In genomic region chr10:70095506-70096270, GRCm38 (mm10) we compare ENCODE assay signal across 8 mouse cellular contexts. TPM values are rescaled to one million over a fixed set of nuclear protein-coding genes. Genes with fewer than 3 reads are reported as not detected.
DNase-seq lines count a peak whose midpoint lies in the region; ATAC-seq and TF ChIP-seq lines count a peak whose summit lies in the region.

No protein-coding gene starts in this region.

- H3ac ChIP-seq in C2C12 (ENCODE audit: control insufficient read depth, insufficient read length, low read depth) = peak overlapping the region; percentile 44

- no peaks in the 10 kb centered on the region for H3K36me3 ChIP-seq in C2C12 (ENCODE audit: control insufficient read depth, insufficient read depth)
- H3K36me3 ChIP-seq in embryonic facial prominence, embryonic 15.5 days = no peaks in the 10 kb centered on the region
- H3K36me3 ChIP-seq in intestine, embryonic 16.5 days (ENCODE audit: control insufficient read depth, insufficient read depth, low read length) = no peaks in the 10 kb centered on the region
- no peaks in the 10 kb centered on the region for H3K36me3 ChIP-seq in midbrain, embryonic 14.5 days (ENCODE audit: control insufficient read depth, insufficient read depth, low read length)

- peaks cover 36% of the 10 kb centered on the region for H3K79me2 ChIP-seq in C2C12 (ENCODE audit: control insufficient read depth, insufficient read depth)

- peaks cover 40% of the 10 kb centered on the region for H3K4me1 ChIP-seq in embryonic facial prominence, embryonic 15.5 days
- peaks cover 18% of the 10 kb centered on the region for H3K4me1 ChIP-seq in intestine, embryonic 16.5 days (ENCODE audit: control insufficient read depth, insufficient read depth, low read length)
- H3K4me1 ChIP-seq in midbrain, embryonic 14.5 days (ENCODE audit: control insufficient read depth, insufficient read depth, low read length) = peaks cover 30% of the 10 kb centered on the region

- H3K9ac ChIP-seq in embryonic facial prominence, embryonic 15.5 days = peak overlapping the region; percentile 90; the same call in 1 of the 2 replicates
- peak overlapping the region; percentile 66 for H3K9ac ChIP-seq in intestine, embryonic 16.5 days (ENCODE audit: low read depth, low read length)
- no peak overlapping the region; the same call in 1 of the 2 replicates for H3K9ac ChIP-seq in midbrain, embryonic 14.5 days (replicated peaks; ENCODE audit: low read length)

- H3K79me3 ChIP-seq in C2C12 (ENCODE audit: low read depth) = peaks cover 31% of the 10 kb centered on the region

- TF ChIP-seq CTCF in C2C12 (IDR thresholded peaks at IDR 0.05; ENCODE audit: control insufficient read depth, insufficient read depth, insufficient read length) = no peak

- H3K4me2 ChIP-seq in embryonic facial prominence, embryonic 15.5 days (replicated peaks) = peak overlapping the region; percentile 84
- peak overlapping the region; percentile 91 for H3K4me2 ChIP-seq in intestine, embryonic 16.5 days (ENCODE audit: low read depth, low read length)
- peak overlapping the region; percentile 85 for H3K4me2 ChIP-seq in midbrain, embryonic 14.5 days (ENCODE audit: low read length)

- H3K4me3 ChIP-seq in C2C12 (ENCODE audit: insufficient read depth, poor library complexity, severe bottlenecking) = peak overlapping the region; percentile 89
- H3K4me3 ChIP-seq in embryonic facial prominence, embryonic 15.5 days (replicated peaks) = peak overlapping the region; percentile 97
- H3K4me3 ChIP-seq in intestine, embryonic 16.5 days (ENCODE audit: low read length) = peak overlapping the region; percentile 95
- H3K4me3 ChIP-seq in midbrain, embryonic 14.5 days (replicated peaks; ENCODE audit: low read depth, low read length) = peak overlapping the region; percentile 91

- H3K27ac ChIP-seq in embryonic facial prominence, embryonic 15.5 days (replicated peaks) = peak overlapping the region; percentile 89
- H3K27ac ChIP-seq in intestine, embryonic 16.5 days (ENCODE audit: low read length) = peak overlapping the region; percentile 89
- H3K27ac ChIP-seq in midbrain, embryonic 14.5 days (replicated peaks; ENCODE audit: low read depth, low read length) = no peak overlapping the region

- no peaks in the 10 kb centered on the region for H3K9me3 ChIP-seq in embryonic facial prominence, embryonic 15.5 days (replicated peaks)
- H3K9me3 ChIP-seq in intestine, embryonic 16.5 days (ENCODE audit: control insufficient read depth, low read length) = no peaks in the 10 kb centered on the region
- no peaks in the 10 kb centered on the region for H3K9me3 ChIP-seq in midbrain, embryonic 14.5 days (ENCODE audit: control insufficient read depth, low read length)

- peak; percentile 34 for DNase-seq in adrenal gland, postnatal 10 days
- no peak for DNase-seq in adrenal gland, postnatal 25 days
- DNase-seq in midbrain, embryonic 14.5 days = no peak
- no peak for DNase-seq in gastrocnemius, postnatal 36 days

- intact Hi-C loops in gastrocnemius, postnatal 36 days (cut with DNase I) = loop anchor here (2.0 to 5.0 kb wide), 3 partner anchors 37 to 73 kb away; no protein-coding TSS in a partner anchor

- no peak for ATAC-seq in embryonic facial prominence, embryonic 15.5 days (ENCODE audit: insufficient number of reproducible peaks, low FRiP score, low TSS enrichment, low read depth)
- peak; percentile 1 for ATAC-seq in intestine, embryonic 16.5 days
- ATAC-seq in midbrain, embryonic 14.5 days (ENCODE audit: low FRiP score, low TSS enrichment) = no peak
- no peak for ATAC-seq in megakaryocyte progenitor cell, adult 5-6 weeks (replicated peaks; ENCODE audit: poor library complexity)

- no peaks in the 10 kb centered on the region for H3K27me3 ChIP-seq in C2C12 (ENCODE audit: control insufficient read depth, insufficient read depth, insufficient read length)
- H3K27me3 ChIP-seq in embryonic facial prominence, embryonic 15.5 days = no peaks in the 10 kb centered on the region
- no peaks in the 10 kb centered on the region for H3K27me3 ChIP-seq in intestine, embryonic 16.5 days (replicated peaks; ENCODE audit: control insufficient read depth, insufficient read depth, low read length)
- no peaks in the 10 kb centered on the region for H3K27me3 ChIP-seq in midbrain, embryonic 14.5 days (ENCODE audit: control insufficient read depth, insufficient read depth, low read length)

- 17% methylated on average over 13 of the region's 13 CpGs for WGBS in embryonic facial prominence, embryonic 15.5 days
- WGBS in intestine, embryonic 16.5 days = 15% methylated on average over 13 of the region's 13 CpGs
- 23% methylated on average over 13 of the region's 13 CpGs for WGBS in midbrain, embryonic 14.5 days

TF ChIP-seq in C2C12, 6 proteins besides CTCF, POLR2A, EP300 and RAD21:
- TF ChIP-seq USF1 (IDR thresholded peaks at IDR 0.05; ENCODE audit: low read depth) (no peak), CEBPB (IDR thresholded peaks at IDR 0.05; ENCODE audit: low read depth) (no peak), FOSL1 (IDR thresholded peaks at IDR 0.05; ENCODE audit: insufficient read depth, low read length, poor library complexity, severe bottlenecking) (no peak), MYOG (IDR thresholded peaks at IDR 0.05; ENCODE audit: control insufficient read depth, extremely low read depth, insufficient read length) (no peak), MAX (IDR thresholded peaks at IDR 0.05) (no peak), MYOD1 (IDR thresholded peaks at IDR 0.05; ENCODE audit: control insufficient read depth, insufficient read length, low read depth) (no peak)

RNA-seq across cellular contexts. Expression of gene Ccdc6, which starts 1.2 kb away (rescaled TPM):
- 10 to 100 TPM; 46.9 to 56.7 TPM for total RNA-seq in adrenal gland, postnatal 10 days (2021)
- total RNA-seq in adrenal gland, postnatal 25 days (2021) = 50.0 and 67.8 TPM in 2 replicates
- 16.8 TPM for polyA plus RNA-seq in C2C12 (2012; fragmentation: generic; extraction: Trizol)
- polyA plus RNA-seq in embryonic facial prominence, embryonic 15.5 days (2015; fragmentation: Nextera tagmentation; extraction: Ambion mirVana) = 13.5 and 15.2 TPM in 2 replicates
- polyA plus RNA-seq in intestine, embryonic 16.5 days (2015; fragmentation: Nextera tagmentation; extraction: Ambion mirVana) = 11.7 and 13.0 TPM in 2 replicates
- 34.9 and 39.7 TPM in 2 replicates for polyA plus RNA-seq in midbrain, embryonic 14.5 days (2014; fragmentation: Nextera tagmentation; extraction: Ambion mirVana)
- total RNA-seq in megakaryocyte progenitor cell, adult 5-6 weeks (2015) = 27.7 and 28.2 TPM in 2 replicates
- 18.2 and 21.6 TPM in 2 replicates for total RNA-seq in megakaryocyte progenitor cell, adult 5-6 weeks (2017)
- total RNA-seq in gastrocnemius, postnatal 36 days (2021) = 100 to 1,000 TPM; 100 to 121 TPM
